Mouse (Mus musculus) adrenal gland, adult (tissue): ENCODE data around the gene Xylt2.

Experiments used
- DNase-seq, 2 experiments: peaks; one replicate each; pipeline ENCODE4 v3.0.0; 2022 to 2023; ENCODE audit warnings: low spot score in 1 of 2; ENCODE audit not compliant: inconsistent age in 2 of 2

The Xylt2 gene

GRCm38 (mm10) chr11:94617646-94618045 lies 59.7 kb downstream of the Xylt2 start:
- DNase-seq, result no peak

- peak in 1 of 2 experiments; percentile 26 for DNase-seq
Observed at GRCm38 (mm10) chr11:94615494-94615893, 61.8 kb downstream of the Xylt2 start.

DNA sequence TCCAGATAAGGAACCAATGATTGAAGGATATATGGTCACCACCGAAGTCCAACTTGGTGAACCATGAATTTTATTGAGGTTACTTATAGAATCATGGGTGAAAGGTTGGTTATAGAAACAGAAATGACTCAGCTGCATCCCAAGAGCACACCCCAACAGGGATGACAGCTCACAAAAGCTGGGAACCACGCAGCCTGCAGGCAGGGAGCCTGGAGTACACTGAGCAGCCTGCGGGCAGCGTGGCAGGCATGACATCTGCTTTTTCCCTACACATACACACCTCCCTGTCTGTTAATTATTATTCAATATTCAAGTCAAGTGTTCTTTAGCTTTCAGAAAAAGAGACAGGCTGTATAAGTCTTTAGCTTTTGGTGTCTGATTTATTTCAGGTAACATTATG lies 62.7 kb downstream of the Xylt2 start:
- DNase-seq, result no peak
